26 mouse cellular contexts compared by ENCODE assay signal in genomic region chr3:68647282-68647681, GRCm38 (mm10). TPM values are rescaled to one million over a fixed set of nuclear protein-coding genes. Genes with fewer than 3 reads are reported as not detected.
"Had no signal": no experiment of that assay in that cellular context is flagged by ENCODE, and none has a peak within 500 bp of the region (broad histone marks: within the 10 kb centered on the region; RNA-seq: fewer than 3 reads in every experiment).

No protein-coding gene starts in this region.

- ATAC-seq: hindbrain, postnatal 0 days; intestine, embryonic 16.5 days had no signal

- H3K27me3 ChIP-seq: heart, embryonic 12.5 days; hindbrain, embryonic 13.5 days; hindbrain, embryonic 15.5 days; limb, embryonic 13.5 days; limb, embryonic 15.5 days; liver, embryonic 13.5 days; liver, embryonic 15.5 days had no signal

- H3K4me3 ChIP-seq: heart, embryonic 10.5 days; heart, embryonic 12.5 days; hindbrain, embryonic 13.5 days; hindbrain, embryonic 15.5 days; limb, embryonic 13.5 days; limb, embryonic 15.5 days; liver, embryonic 13.5 days; liver, embryonic 15.5 days had no signal

- H3K4me1 ChIP-seq: heart, embryonic 10.5 days; heart, embryonic 12.5 days; hindbrain, embryonic 13.5 days; hindbrain, embryonic 15.5 days; limb, embryonic 15.5 days; liver, embryonic 13.5 days; liver, embryonic 15.5 days had no signal

- DNase-seq: gastrocnemius, postnatal 14 days; gastrocnemius, postnatal 36 days; heart, adult 18-20 months; heart, postnatal 10 days; kidney, adult 11 months; kidney, adult 2 months; kidney, postnatal 14 days; layer of hippocampus, adult 9-11 months; layer of hippocampus, postnatal 36 days; left cerebral cortex, postnatal 4 days; liver, embryonic 13.5 days; lung, adult 18-20 months had no signal

- H3K27ac ChIP-seq: heart, embryonic 10.5 days; hindbrain, embryonic 13.5 days; hindbrain, embryonic 15.5 days; hindbrain, postnatal 0 days; limb, embryonic 13.5 days; limb, embryonic 15.5 days; liver, embryonic 13.5 days; liver, embryonic 15.5 days had no signal

- H3K36me3 ChIP-seq: heart, embryonic 10.5 days; heart, embryonic 12.5 days; hindbrain, embryonic 13.5 days; hindbrain, embryonic 15.5 days; limb, embryonic 13.5 days; limb, embryonic 15.5 days; liver, embryonic 13.5 days; liver, embryonic 15.5 days had no signal

- H3K9me3 ChIP-seq: heart, embryonic 10.5 days; heart, embryonic 12.5 days; hindbrain, embryonic 15.5 days; limb, embryonic 13.5 days; limb, embryonic 15.5 days; liver, embryonic 13.5 days; liver, embryonic 15.5 days had no signal

- H3K9ac ChIP-seq: heart, embryonic 12.5 days; hindbrain, embryonic 13.5 days; hindbrain, embryonic 15.5 days; limb, embryonic 13.5 days; limb, embryonic 15.5 days; liver, embryonic 13.5 days; liver, embryonic 15.5 days had no signal

- H3K4me2 ChIP-seq: heart, embryonic 12.5 days; hindbrain, embryonic 13.5 days; hindbrain, embryonic 15.5 days; limb, embryonic 13.5 days; limb, embryonic 15.5 days; liver, embryonic 13.5 days; liver, embryonic 15.5 days had no signal

RNA-seq across cellular contexts. Expression of gene Il12a, which starts 43.2 kb away (rescaled TPM):
- polyA plus RNA-seq: gonadal fat pad, adult 2 months; heart, embryonic 14.5 days; heart, embryonic 16.5 days; hindbrain, embryonic 13.5 days; intestine, embryonic 14.5 days; intestine, embryonic 16.5 days; liver, adult 2 months had no signal
